Comparison of ENCODE assay signal across 11 mouse cellular contexts in genomic region chr8:120213939-120214338, GRCm38 (mm10). TPM values are rescaled to one million over a fixed set of nuclear protein-coding genes. Genes with fewer than 3 reads are reported as not detected.
DNase-seq lines count a peak whose midpoint lies in the region; ATAC-seq and TF ChIP-seq lines count a peak whose summit lies in the region.
"Had no signal": no experiment of that assay in that cellular context is flagged by ENCODE, and none has a peak within 500 bp of the region (broad histone marks: within the 10 kb centered on the region; RNA-seq: fewer than 3 reads in every experiment).

No protein-coding gene starts in this region.

- no peak for TF ChIP-seq RAD21 in CH12.LX (IDR thresholded peaks at IDR 0.05; ENCODE audit: low read depth, low read length)

- no peak for TF ChIP-seq POLR2A in CH12.LX (IDR thresholded peaks at IDR 0.05; ENCODE audit: low read depth, low read length)
- TF ChIP-seq POLR2A in thymus, adult 2 months (IDR thresholded peaks at IDR 0.05; ENCODE audit: control insufficient read depth, extremely low read depth, insufficient read depth, low read length, poor library complexity) = no peak

- H3K9ac ChIP-seq in hindbrain, embryonic 12.5 days = no peak overlapping the region
- H3K9ac ChIP-seq in CH12.LX (ENCODE audit: insufficient read depth, low read depth) = no peak overlapping the region
- H3K9ac ChIP-seq: hindbrain, embryonic 13.5 days had no signal

- H3K4me1 ChIP-seq in hindbrain, embryonic 10.5 days (replicated peaks) = peaks cover 77% of the 10 kb centered on the region
- H3K4me1 ChIP-seq in hindbrain, embryonic 12.5 days = peaks cover 46% of the 10 kb centered on the region
- H3K4me1 ChIP-seq in CH12.LX (ENCODE audit: control insufficient read depth in 1 of 2, insufficient read depth in 2 of 2) = peaks cover 33 to 73% of the 10 kb centered on the region in 2 experiments
- H3K4me1 ChIP-seq in thymus, adult 2 months (replicated peaks; ENCODE audit: control insufficient read depth, insufficient read depth, low read length) = no peaks in the 10 kb centered on the region; the same call in 1 of the 2 replicates

- peaks cover 7% of the 10 kb centered on the region for H3K27me3 ChIP-seq in hindbrain, embryonic 10.5 days (ENCODE audit: insufficient read depth, poor library complexity, severe bottlenecking)
- no peaks in the 10 kb centered on the region for H3K27me3 ChIP-seq in hindbrain, embryonic 12.5 days
- H3K27me3 ChIP-seq in CH12.LX (replicated peaks) = peaks cover 4% of the 10 kb centered on the region
- no peaks in the 10 kb centered on the region for H3K27me3 ChIP-seq in thymus, adult 2 months (ENCODE audit: control insufficient read depth, insufficient read depth, low read length)

- no peak overlapping the region for H3K4me2 ChIP-seq in hindbrain, embryonic 12.5 days (replicated peaks)
- H3K4me2 ChIP-seq in CH12.LX (ENCODE audit: insufficient read depth, low read depth, poor library complexity, severe bottlenecking) = 0 out of 2 replicates have a peak overlapping the region, but pooled peaks have one; percentile 7
- H3K4me2 ChIP-seq: hindbrain, embryonic 13.5 days had no signal

- H3K4me3 ChIP-seq in hindbrain, embryonic 10.5 days = no peak overlapping the region
- H3K4me3 ChIP-seq in hindbrain, embryonic 12.5 days = no peak overlapping the region
- no peak overlapping the region for H3K4me3 ChIP-seq in CH12.LX (replicated peaks in 1 of 3; ENCODE audit: low read depth in 2 of 3, low read length in 2 of 3, poor library complexity in 1 of 3)
- H3K4me3 ChIP-seq in thymus, adult 2 months (ENCODE audit: control insufficient read depth, insufficient read depth, low read length) = no peak overlapping the region
- H3K4me3 ChIP-seq: hindbrain, embryonic 13.5 days had no signal

- no peak for TF ChIP-seq EP300 in CH12.LX (IDR thresholded peaks at IDR 0.05; ENCODE audit: low read length)

- no peak for DNase-seq in hindbrain, embryonic 10.5 days (ENCODE audit: low spot score)
- DNase-seq in CH12.LX (ENCODE audit: extremely low read depth) = no peak
- DNase-seq in cerebellum, adult 11 months = peak; percentile 94
- peak; percentile 73 to 79 for DNase-seq in gastrocnemius, postnatal 36 days
- no peak for DNase-seq in thymus, adult 2 months
- DNase-seq in left cerebral cortex, postnatal 10 days (ENCODE audit: extremely low spot score in 1 of 2, low spot score in 2 of 2) = no peak
- DNase-seq: lung, adult 18-20 months; right cerebral cortex, postnatal 25 days had no signal

- no peaks in the 10 kb centered on the region for H3K36me3 ChIP-seq in hindbrain, embryonic 10.5 days
- no peaks in the 10 kb centered on the region for H3K36me3 ChIP-seq in hindbrain, embryonic 12.5 days
- H3K36me3 ChIP-seq in CH12.LX (replicated peaks in 1 of 2; ENCODE audit: control insufficient read depth in 1 of 2, insufficient read depth in 1 of 2, low read length in 1 of 2) = no peaks in the 10 kb centered on the region
- H3K36me3 ChIP-seq in thymus, adult 2 months (ENCODE audit: control insufficient read depth, insufficient read depth, low read length) = no peaks in the 10 kb centered on the region
- H3K36me3 ChIP-seq: hindbrain, embryonic 13.5 days had no signal

- no peaks in the 10 kb centered on the region for H3K79me2 ChIP-seq in CH12.LX (replicated peaks; ENCODE audit: control insufficient read depth, extremely low read depth, insufficient read depth, poor library complexity, severe bottlenecking)

- dilution Hi-C loops in CH12.LX (cut with MboI; ENCODE audit: extremely low pct_ligation_motif_present, extremely low pct_unique_long_range_greater_than_20kb, low sequenced_read_pairs) = no loop called here

- TF ChIP-seq CTCF in CH12.LX (conservative IDR thresholded peaks at IDR 0.05 in 1 of 2, IDR thresholded peaks at IDR 0.05 in 1 of 2; ENCODE audit: low read depth in 2 of 2, low read length in 2 of 2) = no peak
- no peak for TF ChIP-seq CTCF in thymus, adult 2 months (IDR thresholded peaks at IDR 0.05; ENCODE audit: borderline replicate concordance, control insufficient read depth, extremely low read depth, insufficient read depth, low read length, poor library complexity)

- H3K27ac ChIP-seq in hindbrain, embryonic 10.5 days = peak overlapping the region; percentile 50
- H3K27ac ChIP-seq in hindbrain, embryonic 12.5 days = no peak overlapping the region
- H3K27ac ChIP-seq in CH12.LX (ENCODE audit: insufficient read depth, low read depth) = no peak overlapping the region
- no peak overlapping the region for H3K27ac ChIP-seq in thymus, adult 2 months (ENCODE audit: control insufficient read depth, insufficient read depth, low read length)
- H3K27ac ChIP-seq: hindbrain, embryonic 13.5 days had no signal

- H3K9me3 ChIP-seq in hindbrain, embryonic 10.5 days = no peaks in the 10 kb centered on the region
- H3K9me3 ChIP-seq in hindbrain, embryonic 12.5 days (replicated peaks) = no peaks in the 10 kb centered on the region
- peaks cover 3% of the 10 kb centered on the region for H3K9me3 ChIP-seq in CH12.LX (replicated peaks; ENCODE audit: low read length)
- H3K9me3 ChIP-seq: hindbrain, embryonic 13.5 days had no signal

- in situ Hi-C loops in CH12.LX (cut with MboI; ENCODE audit: low pct_ligation_motif_present, low pct_unique_long_range_greater_than_20kb, low sequenced_read_pairs) = no loop called here

- no peak for ATAC-seq in hindbrain, embryonic 12.5 days (ENCODE audit: low FRiP score)
- no peak for ATAC-seq in frontal cortex, adult (ENCODE audit: low TSS enrichment)

- intact Hi-C loops in gastrocnemius, postnatal 36 days (cut with DNase I) = loop anchor here (5.0 kb wide), 2 partner anchors 37 to 53 kb away; partner anchors contain the start of gene Fam92b
- intact Hi-C loops in left cerebral cortex, postnatal 10 days (cut with DNase I) = no loop called here

- WGBS in hindbrain, embryonic 10.5 days = 71% methylated on average over 5 of the region's 5 CpGs
- 56% methylated on average over 5 of the region's 5 CpGs for WGBS in hindbrain, embryonic 12.5 days
- 73% methylated on average over 5 of the region's 5 CpGs for WGBS in thymus, adult 2 months

TF ChIP-seq in CH12.LX, 34 proteins besides CTCF, POLR2A, EP300 and RAD21:
- TF ChIP-seq GABPA (IDR thresholded peaks at IDR 0.05; ENCODE audit: insufficient replicate concordance, low read depth, low read length) (no peak), TBP (conservative IDR thresholded peaks at IDR 0.05; ENCODE audit: low read depth, low read length) (no peak), ZC3H11A (IDR thresholded peaks at IDR 0.05; ENCODE audit: low read depth, low read length) (no peak), POLR2AphosphoS2 (IDR thresholded peaks at IDR 0.05; ENCODE audit: low read depth, low read length) (no peak), MAX (IDR thresholded peaks at IDR 0.05; ENCODE audit: low read length) (peak; percentile 71; the same call in 1 of the 2 replicates), NELFE (IDR thresholded peaks at IDR 0.05; ENCODE audit: low read depth, low read length) (no peak), TCF12 (IDR thresholded peaks at IDR 0.05; ENCODE audit: low read depth, low read length) (peak; percentile 79), MEF2A (IDR thresholded peaks at IDR 0.05; ENCODE audit: borderline replicate concordance, low read depth, low read length) (peak; percentile 79; the same call in 1 of the 2 replicates), ELF1 (IDR thresholded peaks at IDR 0.05; ENCODE audit: low read depth, low read length) (no peak), E2F4 (IDR thresholded peaks at IDR 0.05; ENCODE audit: insufficient replicate concordance, low read depth, low read length) (no peak), USF1 (IDR thresholded peaks at IDR 0.05; ENCODE audit: low read depth, low read length) (peak; percentile 44), USF2 (conservative IDR thresholded peaks at IDR 0.05; ENCODE audit: low read depth, low read length) (no peak), MXI1 (IDR thresholded peaks at IDR 0.05; ENCODE audit: low read depth, low read length) (0 out of 2 replicates have a peak, but pooled peaks have one; percentile 24), IRF4 (IDR thresholded peaks at IDR 0.05; ENCODE audit: low read depth, low read length) (no peak), SMC3 (IDR thresholded peaks at IDR 0.05; ENCODE audit: low read depth, low read length) (no peak), JUN (IDR thresholded peaks at IDR 0.05; ENCODE audit: insufficient read depth, low read depth, low read length) (no peak)

RNA-seq across cellular contexts. Expression of gene Gse1, which starts 14.3 kb away (rescaled TPM):
- polyA plus RNA-seq in hindbrain, embryonic 10.5 days (2016; fragmentation: Nextera tagmentation; extraction: Ambion mirVana) = 14.3 and 22.9 TPM in 2 replicates
- 22.4 and 24.0 TPM in 2 replicates for polyA plus RNA-seq in hindbrain, embryonic 12.5 days (2016; fragmentation: Nextera tagmentation; extraction: Ambion mirVana)
- total RNA-seq in CH12.LX (2012; rRNA removed) (5.6 and 8.5 TPM in 2 replicates), CH12.LX (2014; rRNA removed) (0.96 and 1.3 TPM in 2 replicates)
- polyA plus RNA-seq in CH12.LX (2012; ENCODE audit: insufficient read length, low read depth) = 8.8 and 9.8 TPM in 2 replicates
- total RNA-seq in gastrocnemius, postnatal 36 days (2021) = 10 to 100 TPM; 28.9 to 30.8 TPM
- polyA plus RNA-seq in thymus, adult 2 months (2012; rRNA removed) = 202 and 226 TPM in 2 replicates
- total RNA-seq in left cerebral cortex, postnatal 10 days (2021) = 10 to 100 TPM; 41.7 to 45.3 TPM

RNA-seq across cellular contexts. Expression of gene Fam92b, which starts 36.7 kb away (rescaled TPM):
- polyA plus RNA-seq in hindbrain, embryonic 10.5 days (2016; fragmentation: Nextera tagmentation; extraction: Ambion mirVana) = 0.95 and 4.1 TPM in 2 replicates
- polyA plus RNA-seq in hindbrain, embryonic 12.5 days (2016; fragmentation: Nextera tagmentation; extraction: Ambion mirVana) = 1.6 and 3.0 TPM in 2 replicates
- total RNA-seq in CH12.LX (2012; rRNA removed) (not detected in 2 replicates), CH12.LX (2014; rRNA removed) (not detected in 2 replicates)
- polyA plus RNA-seq in CH12.LX (2012; ENCODE audit: insufficient read length, low read depth) = not detected in 2 replicates
- total RNA-seq in gastrocnemius, postnatal 36 days (2021) = not detected
- 0.39 TPM in 1 of 2 replicates, not detected in the other for polyA plus RNA-seq in thymus, adult 2 months (2012; rRNA removed)
- under 1 TPM; 0.39 to 0.61 TPM for total RNA-seq in left cerebral cortex, postnatal 10 days (2021)

Comparison
In these comparisons a context has a peak if more than half of its experiments do, and no peak if none do; other contexts are left out.
1. DNase-seq: peak in cerebellum, adult 11 months (single experiment) and gastrocnemius, postnatal 36 days (2 of 2); none in hindbrain, embryonic 10.5 days (single experiment), CH12.LX (single experiment), thymus, adult 2 months (single experiment) and left cerebral cortex, postnatal 10 days (0 of 2).